Mouse (Mus musculus): ENCODE measurements around the gene Lcn8.
A peak's percentile ranks its signal among the peaks of the same experiment; 100 is the strongest.

The Lcn8 gene

GRCm38 (mm10) chr2:25657652-25658051 is 4.7 kb downstream of the Lcn8 start, which contains the start of gene Lcn5:
Gene Lcn5, plus strand, starts transcription at chr2:25657952.
- Histone ChIP-seq H3K36me3 (ENCODE audit: insufficient read depth, low read length) (no peaks in the 10 kb centered on the region), H3K4me1 (replicated peaks; ENCODE audit: low read depth, low read length) (no peaks in the 10 kb centered on the region), H3K4me3 (replicated peaks; ENCODE audit: low read length) (no peak within 1 kb of the TSS), H3K27me3 (ENCODE audit: insufficient read depth, low read length) (peaks cover 24% of the 10 kb centered on the region), H3K9me3 (ENCODE audit: low read length) (no peaks in the 10 kb centered on the region)
- no peak for TF ChIP-seq CTCF (conservative IDR thresholded peaks at IDR 0.05; ENCODE audit: low read length)
- TF ChIP-seq NANOG (IDR thresholded peaks at IDR 0.05; ENCODE audit: borderline replicate concordance, low read length): no peak
- no peak for TF ChIP-seq POU5F1 (IDR thresholded peaks at IDR 0.05; ENCODE audit: borderline replicate concordance, low read length)

DNA sequence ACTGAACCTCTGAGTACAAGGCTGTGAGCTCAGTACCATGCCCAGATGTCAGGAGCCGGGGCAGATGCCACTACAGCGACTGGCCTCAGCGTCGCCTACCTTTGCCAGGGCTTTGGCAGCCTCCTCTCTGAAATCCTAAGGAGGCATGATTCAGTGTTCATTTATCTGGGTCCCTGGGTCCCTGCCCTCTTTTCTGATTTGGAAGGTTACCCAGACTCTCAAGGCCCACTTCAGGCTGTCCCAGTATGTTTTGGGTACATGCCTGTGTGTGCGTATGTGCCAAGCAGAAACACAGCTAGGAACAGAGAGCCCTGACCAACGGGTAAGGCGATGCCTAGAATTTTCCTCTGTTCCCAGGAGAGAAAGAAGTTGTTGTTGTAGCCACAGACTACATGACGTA is 7.4 kb downstream of the Lcn8 start:
- no peak for TF ChIP-seq NANOG (IDR thresholded peaks at IDR 0.05; ENCODE audit: borderline replicate concordance, low read length)
- Histone ChIP-seq H3K27me3 (ENCODE audit: insufficient read depth, low read length) (0 out of 2 replicates have a peak, but pooled peaks cover 8% of the 10 kb centered on the region), H3K9me3 (ENCODE audit: low read length) (no peaks in the 10 kb centered on the region), H3K4me3 (replicated peaks; ENCODE audit: low read length) (no peak overlapping the region), H3K36me3 (ENCODE audit: insufficient read depth, low read length) (no peaks in the 10 kb centered on the region), H3K4me1 (replicated peaks; ENCODE audit: low read depth, low read length) (no peaks in the 10 kb centered on the region)

- Histone ChIP-seq H3K36me3 (ENCODE audit: insufficient read depth, low read length) (no peaks in the 10 kb centered on the region), H3K9me3 (ENCODE audit: low read length) (no peaks in the 10 kb centered on the region), H3K4me3 (replicated peaks; ENCODE audit: low read length) (no peak overlapping the region), H3K27me3 (ENCODE audit: insufficient read depth, low read length) (0 out of 2 replicates have a peak, but pooled peaks cover 3% of the 10 kb centered on the region), H3K4me1 (replicated peaks; ENCODE audit: low read depth, low read length) (no peaks in the 10 kb centered on the region)
- no peak for TF ChIP-seq NANOG (IDR thresholded peaks at IDR 0.05; ENCODE audit: borderline replicate concordance, low read length)
- TF ChIP-seq POU5F1 (IDR thresholded peaks at IDR 0.05; ENCODE audit: borderline replicate concordance, low read length): no peak
- TF ChIP-seq CTCF (conservative IDR thresholded peaks at IDR 0.05; ENCODE audit: low read length): no peak
Measured at GRCm38 (mm10) chr2:25661245-25661970, 8.5 kb downstream of the Lcn8 start.

DNA sequence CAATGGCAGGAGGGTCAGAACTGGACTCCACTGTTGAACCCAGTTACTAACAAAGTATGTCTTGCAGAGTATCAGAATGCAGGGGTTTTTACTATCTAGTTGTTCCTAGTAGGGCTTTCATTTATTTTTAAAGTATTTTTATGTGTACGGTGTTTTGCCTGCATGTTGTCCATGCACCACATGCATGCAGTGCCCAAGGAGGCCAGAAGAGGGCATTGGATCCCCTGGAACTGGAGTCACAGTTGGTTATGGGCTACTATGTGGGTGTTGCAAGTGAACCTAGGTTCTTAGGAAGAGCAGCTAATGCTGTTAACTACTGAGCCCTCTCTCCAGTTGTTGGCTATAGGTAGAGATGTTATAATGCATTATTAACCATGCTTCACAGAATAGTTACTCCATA is 10.6 kb downstream of the Lcn8 start:
- no peak overlapping the region for H3K4me3 ChIP-seq (replicated peaks; ENCODE audit: low read length)
- H3K9me3 ChIP-seq (ENCODE audit: low read length): no peaks in the 10 kb centered on the region
- TF ChIP-seq NANOG (IDR thresholded peaks at IDR 0.05; ENCODE audit: borderline replicate concordance, low read length): no peak
- TF ChIP-seq CTCF (conservative IDR thresholded peaks at IDR 0.05; ENCODE audit: low read length): peak; percentile 75
- 0 out of 2 replicates have a peak, but pooled peaks cover 3% of the 10 kb centered on the region for H3K27me3 ChIP-seq (ENCODE audit: insufficient read depth, low read length)
- H3K4me1 ChIP-seq (replicated peaks; ENCODE audit: low read depth, low read length): no peaks in the 10 kb centered on the region
- no peaks in the 10 kb centered on the region for H3K36me3 ChIP-seq (ENCODE audit: insufficient read depth, low read length)

- no peaks in the 10 kb centered on the region for H3K9me3 ChIP-seq (ENCODE audit: low read length)
- no peaks in the 10 kb centered on the region for H3K4me1 ChIP-seq (replicated peaks; ENCODE audit: low read depth, low read length)
- no peak for TF ChIP-seq CTCF (conservative IDR thresholded peaks at IDR 0.05; ENCODE audit: low read length)
- TF ChIP-seq NANOG (IDR thresholded peaks at IDR 0.05; ENCODE audit: borderline replicate concordance, low read length): no peak
- no peak for TF ChIP-seq POU5F1 (IDR thresholded peaks at IDR 0.05; ENCODE audit: borderline replicate concordance, low read length)
Measured at GRCm38 (mm10) chr2:25664125-25664524, 11.2 kb downstream of the Lcn8 start.

DNA sequence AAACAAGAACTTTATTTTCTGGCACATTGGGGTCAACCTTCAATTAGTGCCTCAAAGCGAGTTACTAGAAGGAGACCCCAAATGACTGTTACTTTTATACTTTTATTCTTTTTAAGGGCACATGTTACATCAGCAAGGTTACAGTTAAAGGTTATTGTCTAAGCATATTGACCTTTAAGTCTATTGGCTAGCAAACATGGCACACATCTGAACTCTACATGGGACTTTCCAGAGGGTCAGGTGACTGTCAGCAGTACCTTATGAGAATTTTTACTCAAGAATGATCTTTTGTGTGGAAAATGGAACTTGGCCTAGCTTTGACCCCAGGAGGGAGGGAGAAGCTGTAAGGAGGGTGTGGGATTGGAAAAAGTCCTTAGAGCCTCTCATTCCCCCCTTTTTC is 13.6 kb downstream of the Lcn8 start:
- H3K27me3 ChIP-seq (ENCODE audit: insufficient read depth, low read length): 0 out of 2 replicates have a peak, but pooled peaks cover 6% of the 10 kb centered on the region
- no peak for TF ChIP-seq CTCF (conservative IDR thresholded peaks at IDR 0.05; ENCODE audit: low read length)
- TF ChIP-seq NANOG (IDR thresholded peaks at IDR 0.05; ENCODE audit: borderline replicate concordance, low read length): no peak
- no peak for TF ChIP-seq POU5F1 (IDR thresholded peaks at IDR 0.05; ENCODE audit: borderline replicate concordance, low read length)
- H3K4me3 ChIP-seq (replicated peaks; ENCODE audit: low read length): no peak overlapping the region
- no peaks in the 10 kb centered on the region for H3K36me3 ChIP-seq (ENCODE audit: insufficient read depth, low read length)
- H3K9me3 ChIP-seq (ENCODE audit: low read length): no peaks in the 10 kb centered on the region
- no peaks in the 10 kb centered on the region for H3K4me1 ChIP-seq (replicated peaks; ENCODE audit: low read depth, low read length)

More at GRCm38 (mm10) chr2:25664125-25664524, 11.2 kb downstream of the Lcn8 start:
- H3K27me3 ChIP-seq (ENCODE audit: insufficient read depth, low read length): 0 out of 2 replicates have a peak, but pooled peaks cover 4% of the 10 kb centered on the region
- no peak overlapping the region for H3K4me3 ChIP-seq (replicated peaks; ENCODE audit: low read length)
- H3K36me3 ChIP-seq (ENCODE audit: insufficient read depth, low read length): no peaks in the 10 kb centered on the region

DNA sequence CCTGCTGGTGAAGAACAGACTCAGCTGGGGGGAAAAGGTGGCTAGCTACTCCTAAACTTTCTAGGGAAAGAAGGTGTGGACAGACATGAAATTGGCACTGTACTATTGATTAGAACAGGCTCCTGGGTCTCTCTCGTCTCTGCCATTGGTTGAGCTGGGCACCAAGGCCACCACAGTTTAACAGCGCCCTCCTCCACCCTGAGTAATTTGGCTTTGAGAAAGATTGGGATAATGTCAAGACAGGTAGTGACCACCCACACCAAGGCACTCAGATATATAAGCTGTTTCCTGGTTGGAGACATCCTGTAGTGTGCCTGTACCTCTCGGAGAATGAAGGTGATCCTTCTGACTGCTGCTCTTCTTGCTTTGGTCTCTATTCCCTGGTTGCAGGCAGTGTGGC is 23.6 kb downstream of the Lcn8 start, which contains the start of gene Lcn6:
Lcn6 (plus strand) TSS at position 301 of the 400 bp plus-strand sequence.
- Histone ChIP-seq H3K4me1 (replicated peaks; ENCODE audit: low read depth, low read length) (no peaks in the 10 kb centered on the region), H3K36me3 (ENCODE audit: insufficient read depth, low read length) (no peaks in the 10 kb centered on the region), H3K27me3 (ENCODE audit: insufficient read depth, low read length) (peaks cover 11% of the 10 kb centered on the region; the same call in 1 of the 2 replicates), H3K4me3 (replicated peaks; ENCODE audit: low read length) (no peak within 1 kb of the TSS), H3K9me3 (ENCODE audit: low read length) (no peaks in the 10 kb centered on the region)
- TF ChIP-seq NANOG (IDR thresholded peaks at IDR 0.05; ENCODE audit: borderline replicate concordance, low read length) (no peak), CTCF (conservative IDR thresholded peaks at IDR 0.05; ENCODE audit: low read length) (no peak), POU5F1 (IDR thresholded peaks at IDR 0.05; ENCODE audit: borderline replicate concordance, low read length) (no peak)

DNA sequence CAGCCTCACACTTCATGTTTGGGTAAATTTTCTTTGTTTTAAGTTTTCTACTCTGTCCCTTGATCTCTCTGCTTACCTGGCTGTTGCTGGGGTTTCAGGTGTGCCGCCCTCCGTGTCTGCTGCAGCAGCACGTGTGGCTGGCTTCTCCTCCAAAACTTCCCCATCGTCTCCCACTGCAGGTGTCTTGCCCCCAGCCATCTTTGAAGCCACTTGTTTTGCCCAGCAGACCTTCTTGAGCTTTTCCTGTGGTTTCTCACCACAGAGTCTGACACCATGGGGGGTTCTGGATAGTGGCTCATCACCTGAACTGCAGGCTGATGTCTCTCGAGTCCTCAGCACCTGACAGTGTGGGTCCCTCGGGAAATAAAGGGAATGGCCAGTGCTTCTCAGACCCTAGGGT is 26.6 kb downstream of the Lcn8 start:
- H3K36me3 ChIP-seq (ENCODE audit: insufficient read depth, low read length): no peaks in the 10 kb centered on the region
- peaks cover 26% of the 10 kb centered on the region for H3K27me3 ChIP-seq (ENCODE audit: insufficient read depth, low read length)
- H3K4me1 ChIP-seq (replicated peaks; ENCODE audit: low read depth, low read length): no peaks in the 10 kb centered on the region
- TF ChIP-seq POU5F1 (IDR thresholded peaks at IDR 0.05; ENCODE audit: borderline replicate concordance, low read length): no peak
- TF ChIP-seq CTCF (conservative IDR thresholded peaks at IDR 0.05; ENCODE audit: low read length): no peak
- no peak for TF ChIP-seq NANOG (IDR thresholded peaks at IDR 0.05; ENCODE audit: borderline replicate concordance, low read length)
- no peaks in the 10 kb centered on the region for H3K9me3 ChIP-seq (ENCODE audit: low read length)
- H3K4me3 ChIP-seq (replicated peaks; ENCODE audit: low read length): no peak overlapping the region

- no peak within 1 kb of the TSS for H3K4me3 ChIP-seq (replicated peaks; ENCODE audit: low read length)
- TF ChIP-seq CTCF (conservative IDR thresholded peaks at IDR 0.05; ENCODE audit: low read length): no peak
- no peak for TF ChIP-seq NANOG (IDR thresholded peaks at IDR 0.05; ENCODE audit: borderline replicate concordance, low read length)
- TF ChIP-seq POU5F1 (IDR thresholded peaks at IDR 0.05; ENCODE audit: borderline replicate concordance, low read length): no peak
- no peaks in the 10 kb centered on the region for H3K36me3 ChIP-seq (ENCODE audit: insufficient read depth, low read length)
- H3K27me3 ChIP-seq (ENCODE audit: insufficient read depth, low read length): peaks cover 22% of the 10 kb centered on the region
- H3K9me3 ChIP-seq (ENCODE audit: low read length): no peaks in the 10 kb centered on the region
- no peaks in the 10 kb centered on the region for H3K4me1 ChIP-seq (replicated peaks; ENCODE audit: low read depth, low read length)
Measured at GRCm38 (mm10) chr2:25682426-25682825, 29.5 kb downstream of the Lcn8 start, which contains the start of gene Lcn10. Gene Lcn10, plus strand, starts transcription at chr2:25682726.
